Mouse (Mus musculus): Measurements from ENCODE around the gene Tmprss7. TPM values are rescaled to one million over a fixed set of nuclear protein-coding genes. Genes with fewer than 3 reads are reported as not detected.
A peak's percentile ranks its signal among the peaks of the same experiment; 100 is the strongest.

The Tmprss7 gene
- polyA plus RNA-seq (2014; fragmentation: Nextera tagmentation; extraction: Ambion mirVana), result 0.26 and 0.30 TPM in 2 replicates

DNA sequence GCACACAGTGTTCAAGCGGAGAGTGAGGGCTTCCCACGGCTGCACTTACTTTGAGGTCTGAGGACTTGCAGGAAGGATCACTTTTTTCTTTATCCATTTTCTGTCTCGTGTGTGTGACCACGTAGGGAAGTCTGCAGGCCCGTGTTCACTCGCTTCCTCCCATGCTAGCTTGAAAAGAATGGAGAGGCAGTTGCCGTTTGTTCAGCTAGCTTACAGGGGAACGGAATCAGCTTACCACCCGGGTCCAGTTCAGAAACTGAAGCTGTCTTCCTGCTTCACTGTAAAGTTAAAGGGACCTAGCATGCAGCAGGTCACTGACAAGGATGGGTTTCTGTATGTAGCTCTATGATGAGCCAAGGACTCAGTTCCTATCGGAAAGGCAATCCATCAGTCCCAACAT, at the start of gene Tmprss7:
Gene Tmprss7, minus strand, starts transcription at position 101 of the 400 bp plus-strand sequence.
- H3K4me1 ChIP-seq (replicated peaks; ENCODE audit: control insufficient read depth, insufficient read depth, low read length), result peaks cover 2% of the 10 kb centered on the region; the same call in 1 of the 2 replicates
- no peaks in the 10 kb centered on the region for H3K9me3 ChIP-seq (ENCODE audit: control insufficient read depth, low read length)
- no peaks in the 10 kb centered on the region for H3K27me3 ChIP-seq (replicated peaks; ENCODE audit: control insufficient read depth, insufficient read depth, low read length)
- 71% methylated on average over 10 of the region's 10 CpGs for WGBS
- no peak within 1 kb of the TSS for H3K4me2 ChIP-seq (ENCODE audit: low read length)
- DNase-seq (ENCODE audit: low spot score) (no peak), ATAC-seq (replicated peaks; ENCODE audit: low FRiP score, low TSS enrichment, low read depth) (no peak)
- no peaks in the 10 kb centered on the region for H3K36me3 ChIP-seq (ENCODE audit: control insufficient read depth, insufficient read depth, low read length)
- no peak within 1 kb of the TSS for H3K9ac ChIP-seq (ENCODE audit: low read length)
- no peak within 1 kb of the TSS for H3K4me3 ChIP-seq (ENCODE audit: low read depth, low read length)
- H3K27ac ChIP-seq (ENCODE audit: low read depth), result no peak within 1 kb of the TSS

DNA sequence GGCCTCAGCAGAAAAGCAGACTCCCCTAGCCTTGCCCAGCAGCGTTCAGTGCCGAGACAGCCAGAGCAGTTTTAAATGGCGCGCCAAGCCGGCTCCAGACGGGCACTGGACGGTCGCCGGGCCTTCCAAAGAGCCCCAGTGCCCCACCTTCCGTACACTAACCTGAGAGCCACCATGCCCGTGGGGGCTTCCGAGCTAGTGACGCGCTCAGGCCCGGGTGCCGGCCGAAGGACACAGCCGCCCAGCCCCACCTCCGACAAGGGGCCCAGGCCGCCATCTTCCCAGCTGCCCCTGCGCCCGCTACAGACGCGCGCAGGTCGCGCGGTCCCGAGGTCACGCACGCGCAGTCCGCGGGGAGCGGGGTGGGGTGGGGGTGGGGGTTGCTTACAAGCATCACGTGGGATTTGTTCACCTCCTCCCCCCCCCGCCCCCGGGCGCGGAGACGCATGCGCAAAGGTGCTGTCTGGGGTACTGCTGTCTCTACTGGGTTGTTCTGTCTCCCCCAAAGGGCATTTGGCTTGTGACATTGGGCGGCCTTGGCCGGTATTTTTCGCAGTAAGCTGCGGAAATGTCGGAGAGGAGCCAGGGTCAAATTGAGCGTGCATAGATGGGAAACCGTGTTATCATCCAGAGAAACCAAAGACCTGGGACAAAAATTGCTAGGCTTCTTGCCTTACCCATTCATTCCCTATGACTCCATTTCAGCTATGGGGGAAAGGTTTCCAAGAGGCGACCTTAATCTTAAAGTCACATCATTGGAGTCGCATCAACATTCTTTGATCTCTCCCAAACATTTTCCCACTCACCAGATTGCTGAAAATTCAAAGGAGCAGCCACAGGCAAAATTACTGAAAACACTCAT, 49.4 kb upstream of the Tmprss7 start, which contains the start of gene Abhd10:
Gene Abhd10, minus strand, starts transcription at position 341 of the 862 bp plus-strand sequence.
- Histone ChIP-seq H3K27me3 (replicated peaks; ENCODE audit: control insufficient read depth, insufficient read depth, low read length) (no peaks in the 10 kb centered on the region), H3K27ac (ENCODE audit: low read depth) (peak within 1 kb of the TSS; percentile 90), H3K9ac (ENCODE audit: low read length) (peak within 1 kb of the TSS; percentile 97), H3K9me3 (ENCODE audit: control insufficient read depth, low read length) (no peaks in the 10 kb centered on the region), H3K4me3 (ENCODE audit: low read depth, low read length) (peak within 1 kb of the TSS; percentile 94), H3K36me3 (ENCODE audit: control insufficient read depth, insufficient read depth, low read length) (peaks cover 21% of the 10 kb centered on the region), H3K4me2 (ENCODE audit: low read length) (peak within 1 kb of the TSS; percentile 56), H3K4me1 (replicated peaks; ENCODE audit: control insufficient read depth, insufficient read depth, low read length) (peaks cover 19% of the 10 kb centered on the region)
- under 1% methylated on average over 50 of the region's 51 CpGs for WGBS
- ATAC-seq (replicated peaks; ENCODE audit: low FRiP score, low TSS enrichment, low read depth), result peak; percentile 98
- DNase-seq (ENCODE audit: low spot score), result peak; percentile 98

DNA sequence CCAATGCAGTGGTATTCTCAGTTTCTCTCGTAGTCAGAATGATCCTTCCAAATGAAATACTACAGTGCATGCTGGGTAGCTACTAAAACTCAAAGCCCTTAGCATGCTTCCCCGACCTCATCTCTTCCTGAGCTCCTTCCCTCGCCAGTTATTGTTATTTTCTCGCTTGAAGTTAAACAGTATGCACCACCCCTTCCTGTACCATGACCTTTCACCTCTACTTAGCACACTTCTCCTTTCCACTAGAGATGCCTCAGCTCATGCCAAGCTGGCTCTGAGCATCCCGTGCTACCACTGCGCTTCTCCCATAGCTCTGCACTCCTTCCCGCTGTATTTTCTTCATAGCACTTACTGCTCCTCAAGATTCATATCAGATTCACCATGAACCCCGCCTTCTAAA, 44.4 kb upstream of the Tmprss7 start:
- H3K4me1 ChIP-seq (replicated peaks; ENCODE audit: control insufficient read depth, insufficient read depth, low read length), result peaks cover 8% of the 10 kb centered on the region; the same call in 1 of the 2 replicates
- DNase-seq (ENCODE audit: low spot score), result no peak
- no peak overlapping the region for H3K9ac ChIP-seq (ENCODE audit: low read length)
- peaks cover 50% of the 10 kb centered on the region for H3K36me3 ChIP-seq (ENCODE audit: control insufficient read depth, insufficient read depth, low read length)
- H3K27ac ChIP-seq (ENCODE audit: low read depth), result no peak overlapping the region
- no peaks in the 10 kb centered on the region for H3K9me3 ChIP-seq (ENCODE audit: control insufficient read depth, low read length)
- no peaks in the 10 kb centered on the region for H3K27me3 ChIP-seq (replicated peaks; ENCODE audit: control insufficient read depth, insufficient read depth, low read length)
- 85% methylated on average over 8 of the region's 8 CpGs for WGBS
- no peak for ATAC-seq (replicated peaks; ENCODE audit: low FRiP score, low TSS enrichment, low read depth)
- H3K4me3 ChIP-seq (ENCODE audit: low read depth, low read length), result no peak overlapping the region
- no peak overlapping the region for H3K4me2 ChIP-seq (ENCODE audit: low read length)

DNA sequence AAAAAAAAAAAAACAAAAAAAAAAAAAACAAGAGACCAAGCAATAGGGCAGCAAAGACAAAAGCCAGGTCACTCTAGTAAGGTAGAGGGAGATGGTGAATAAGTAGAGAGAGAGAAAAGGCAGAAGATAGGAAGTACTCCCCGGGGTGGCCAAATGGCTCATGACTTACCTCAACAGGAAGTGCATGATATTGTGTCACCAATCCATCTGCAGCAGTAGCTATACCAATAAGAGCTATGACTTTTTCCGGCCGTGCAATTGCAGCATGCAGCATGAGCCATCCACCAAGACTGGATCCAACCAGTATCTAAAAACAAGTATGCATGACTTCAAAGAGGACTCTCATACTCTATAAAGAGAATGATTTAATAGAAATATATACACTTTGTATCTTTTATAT, 43.3 kb upstream of the Tmprss7 start:
- Histone ChIP-seq H3K4me1 (replicated peaks; ENCODE audit: control insufficient read depth, insufficient read depth, low read length) (peaks cover 8% of the 10 kb centered on the region; the same call in 1 of the 2 replicates), H3K9ac (ENCODE audit: low read length) (no peak overlapping the region), H3K36me3 (ENCODE audit: control insufficient read depth, insufficient read depth, low read length) (peaks cover 62% of the 10 kb centered on the region), H3K27me3 (replicated peaks; ENCODE audit: control insufficient read depth, insufficient read depth, low read length) (no peaks in the 10 kb centered on the region), H3K9me3 (ENCODE audit: control insufficient read depth, low read length) (no peaks in the 10 kb centered on the region), H3K27ac (ENCODE audit: low read depth) (no peak overlapping the region), H3K4me3 (ENCODE audit: low read depth, low read length) (no peak overlapping the region), H3K4me2 (ENCODE audit: low read length) (no peak overlapping the region)
- ATAC-seq (replicated peaks; ENCODE audit: low FRiP score, low TSS enrichment, low read depth) (no peak), DNase-seq (ENCODE audit: low spot score) (no peak)
- WGBS, result 97% methylated on average over 3 of the region's 3 CpGs

DNA sequence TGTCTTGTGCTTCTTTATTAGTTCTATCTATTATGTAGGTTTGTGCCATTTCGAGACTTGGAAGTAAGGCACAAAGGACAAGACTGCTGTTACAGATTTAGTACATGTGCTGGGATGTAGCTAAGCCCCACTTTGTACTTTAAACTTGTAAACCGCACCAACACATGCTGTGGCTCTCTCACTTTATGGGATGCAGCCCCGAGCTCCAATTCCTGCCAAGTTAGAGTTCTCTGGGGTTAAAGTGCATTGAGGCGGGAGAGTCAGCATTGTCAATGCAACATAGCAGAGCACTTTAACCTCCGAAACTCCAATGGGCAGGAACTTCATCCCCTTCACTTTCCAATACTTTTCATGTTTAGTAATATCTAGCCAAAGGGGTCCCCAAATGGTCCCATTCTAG, 35.7 kb upstream of the Tmprss7 start:
- Histone ChIP-seq H3K4me1 (replicated peaks; ENCODE audit: control insufficient read depth, insufficient read depth, low read length) (peaks cover 4% of the 10 kb centered on the region; the same call in 1 of the 2 replicates), H3K4me2 (ENCODE audit: low read length) (no peak overlapping the region), H3K36me3 (ENCODE audit: control insufficient read depth, insufficient read depth, low read length) (peaks cover 45% of the 10 kb centered on the region), H3K9ac (ENCODE audit: low read length) (no peak overlapping the region), H3K4me3 (ENCODE audit: low read depth, low read length) (no peak overlapping the region), H3K27me3 (replicated peaks; ENCODE audit: control insufficient read depth, insufficient read depth, low read length) (no peaks in the 10 kb centered on the region), H3K27ac (ENCODE audit: low read depth) (no peak overlapping the region), H3K9me3 (ENCODE audit: control insufficient read depth, low read length) (no peaks in the 10 kb centered on the region)
- WGBS, result 88% methylated on average over 5 of the region's 5 CpGs
- ATAC-seq (replicated peaks; ENCODE audit: low FRiP score, low TSS enrichment, low read depth) (no peak), DNase-seq (ENCODE audit: low spot score) (no peak)

DNA sequence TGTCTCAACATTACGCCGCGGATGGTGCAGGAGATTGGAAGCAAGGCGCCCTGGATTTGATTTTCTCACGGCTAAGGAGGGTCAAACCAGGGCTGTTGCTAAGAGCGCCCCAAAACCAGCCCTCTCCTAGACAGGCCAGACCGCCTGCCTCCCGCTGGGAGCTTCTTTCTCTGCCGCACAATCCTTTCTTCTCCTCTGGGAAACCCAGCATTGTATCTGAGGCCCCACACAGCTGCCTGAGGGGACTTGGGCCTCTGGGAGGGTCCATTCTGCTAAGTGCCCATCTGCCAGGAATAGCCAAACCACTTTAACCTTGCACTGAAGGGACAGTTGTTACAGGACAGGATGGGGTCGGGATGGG, 31.3 kb upstream of the Tmprss7 start:
- DNase-seq (ENCODE audit: low spot score), result no peak

DNA sequence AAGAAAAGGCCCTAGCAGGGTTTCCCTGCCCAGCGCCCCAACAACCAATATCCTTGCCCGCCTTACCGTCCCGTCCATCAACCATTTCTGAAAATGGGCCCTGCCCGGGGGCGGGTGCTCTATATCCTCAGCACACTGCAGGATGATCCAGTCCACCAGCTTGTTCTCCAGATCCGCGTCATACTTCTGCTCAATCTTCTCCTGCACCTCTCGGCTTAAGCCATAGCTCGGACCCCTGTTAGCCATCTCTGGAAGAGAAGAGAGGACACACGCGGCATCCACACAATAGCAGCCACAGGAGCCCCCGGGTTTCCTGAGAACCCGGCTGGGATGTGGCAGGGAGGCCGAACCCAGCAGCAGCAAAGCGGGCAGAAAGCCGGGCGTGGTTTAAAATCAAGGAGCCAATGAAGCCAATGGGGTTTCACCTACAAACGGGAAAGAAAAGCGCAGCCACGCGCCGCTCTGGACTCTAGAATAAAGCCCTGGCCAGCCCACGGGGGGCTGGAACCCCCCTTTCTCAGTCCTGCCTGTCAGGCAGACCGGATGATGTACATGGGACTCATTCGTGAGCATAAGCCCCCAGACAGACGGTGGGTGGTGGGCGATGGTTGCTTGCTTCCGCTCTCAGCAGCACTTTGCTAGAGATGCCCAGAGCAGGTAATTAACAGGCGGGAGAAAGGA, 30.7 kb upstream of the Tmprss7 start, which contains the start of gene Tagln3:
Gene Tagln3, minus strand, starts transcription at position 548 of the 681 bp plus-strand sequence.
- Histone ChIP-seq H3K4me1 (replicated peaks; ENCODE audit: control insufficient read depth, insufficient read depth, low read length) (peaks cover 8% of the 10 kb centered on the region; the same call in 1 of the 2 replicates), H3K9ac (ENCODE audit: low read length) (peak within 1 kb of the TSS; percentile 36), H3K4me3 (ENCODE audit: low read depth, low read length) (peak within 1 kb of the TSS; percentile 43), H3K36me3 (ENCODE audit: control insufficient read depth, insufficient read depth, low read length) (peaks cover 6% of the 10 kb centered on the region; the same call in 1 of the 2 replicates), H3K27ac (ENCODE audit: low read depth) (0 out of 2 replicates have a peak within 1 kb of the TSS, but pooled peaks have one; percentile 30), H3K27me3 (replicated peaks; ENCODE audit: control insufficient read depth, insufficient read depth, low read length) (no peaks in the 10 kb centered on the region), H3K9me3 (ENCODE audit: control insufficient read depth, low read length) (no peaks in the 10 kb centered on the region), H3K4me2 (ENCODE audit: low read length) (peak within 1 kb of the TSS; percentile 67)
- WGBS, result under 1% methylated on average over 30 of the region's 30 CpGs
- ATAC-seq (replicated peaks; ENCODE audit: low FRiP score, low TSS enrichment, low read depth) (peak; percentile 74), DNase-seq (ENCODE audit: low spot score) (peak; percentile 83)

More for the DNA sequence above, 31.3 kb upstream of the Tmprss7 start:
- Histone ChIP-seq H3K27ac (ENCODE audit: low read depth) (no peak overlapping the region), H3K9ac (ENCODE audit: low read length) (peak overlapping the region; percentile 36), H3K9me3 (ENCODE audit: control insufficient read depth, low read length) (no peaks in the 10 kb centered on the region), H3K4me1 (replicated peaks; ENCODE audit: control insufficient read depth, insufficient read depth, low read length) (peaks cover 8% of the 10 kb centered on the region; the same call in 1 of the 2 replicates), H3K36me3 (ENCODE audit: control insufficient read depth, insufficient read depth, low read length) (peaks cover 8% of the 10 kb centered on the region), H3K4me3 (ENCODE audit: low read depth, low read length) (peak overlapping the region; percentile 43), H3K4me2 (ENCODE audit: low read length) (peak overlapping the region; percentile 67), H3K27me3 (replicated peaks; ENCODE audit: control insufficient read depth, insufficient read depth, low read length) (no peaks in the 10 kb centered on the region)
- ATAC-seq (replicated peaks; ENCODE audit: low FRiP score, low TSS enrichment, low read depth), result peak; percentile 40; the same call in 1 of the 2 replicates
- WGBS, result 1% methylated on average over 10 of the region's 10 CpGs

DNA sequence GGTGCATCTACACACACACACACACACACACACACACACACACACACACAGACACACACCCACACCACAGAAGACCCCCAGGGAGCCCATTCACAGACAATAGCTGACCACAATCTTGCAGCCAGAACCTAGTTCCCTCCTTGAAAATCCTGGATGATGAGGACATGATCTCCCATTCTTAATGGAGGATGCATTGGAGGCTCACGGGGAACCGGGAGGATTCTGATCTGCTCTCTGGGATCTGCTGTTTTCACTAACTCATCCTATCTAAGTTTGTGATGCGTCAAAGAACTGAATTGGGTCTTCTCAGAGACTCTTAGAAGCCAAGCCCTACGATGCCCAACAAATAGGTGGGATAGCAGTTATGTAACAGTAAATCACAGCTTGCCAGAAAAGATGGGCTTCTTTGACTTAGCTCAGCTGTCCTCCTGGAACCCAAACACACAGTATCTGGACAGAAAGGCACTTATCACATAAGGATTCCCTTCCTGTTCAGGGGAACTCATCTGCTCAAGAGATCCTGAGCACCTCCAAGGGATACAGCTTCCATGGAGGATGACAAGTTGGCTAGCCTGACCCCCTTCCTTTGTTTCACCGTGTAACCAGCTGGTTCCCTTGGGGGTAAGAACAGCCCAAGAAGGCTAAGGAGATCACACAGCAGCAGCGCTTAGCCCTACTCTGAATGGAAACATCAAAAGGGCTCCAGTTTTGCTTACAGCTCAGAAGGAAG, 29.9 kb upstream of the Tmprss7 start:
- no peaks in the 10 kb centered on the region for H3K27me3 ChIP-seq (replicated peaks; ENCODE audit: control insufficient read depth, insufficient read depth, low read length)
- peak overlapping the region; percentile 36 for H3K9ac ChIP-seq (ENCODE audit: low read length)
- peak overlapping the region; percentile 43 for H3K4me3 ChIP-seq (ENCODE audit: low read depth, low read length)
- no peak overlapping the region for H3K27ac ChIP-seq (ENCODE audit: low read depth)
- H3K4me2 ChIP-seq (ENCODE audit: low read length), result peak overlapping the region; percentile 67
- ATAC-seq (replicated peaks; ENCODE audit: low FRiP score, low TSS enrichment, low read depth) (no peak), DNase-seq (ENCODE audit: low spot score) (no peak)
- H3K9me3 ChIP-seq (ENCODE audit: control insufficient read depth, low read length), result no peaks in the 10 kb centered on the region
- H3K4me1 ChIP-seq (replicated peaks; ENCODE audit: control insufficient read depth, insufficient read depth, low read length), result peaks cover 8% of the 10 kb centered on the region; the same call in 1 of the 2 replicates
- 47% methylated on average over 6 of the region's 6 CpGs for WGBS
- H3K36me3 ChIP-seq (ENCODE audit: control insufficient read depth, insufficient read depth, low read length), result peaks cover 5% of the 10 kb centered on the region
